Mouse (Mus musculus) limb, embryonic 14.5 days (tissue): ENCODE results near the gene Csnk2b. TPM values are rescaled to one million over a fixed set of nuclear protein-coding genes. Genes with fewer than 3 reads are reported as not detected.

ENCODE experiments used
- ATAC-seq: fragments of 200-750 bp; cut with Nextera tagmentation; 2 replicates; pipeline ENCODE4 v1.8.0; 2017; ENCODE audit warnings: low read depth, moderate number of reproducible peaks, moderate TSS enrichment; ENCODE audit not compliant: low FRiP score
- DNase-seq: peaks from one replicate; pipeline ENCODE4 v3.0.0-alpha.2; 2015; ENCODE audit warnings: low spot score
- H3K27ac ChIP-seq: fragments of 300-500 bp; sonication (generic); replicated peaks from 2 replicates; pipeline ENCODE4 v1.5.1; 2014; ENCODE audit warnings: low read depth, mild to moderate bottlenecking, low read length, moderate library complexity, mixed read lengths
- H3K27me3 ChIP-seq: fragments of 300-500 bp; sonication (generic); 2 replicates; pipeline ENCODE4 v1.6.1; 2014; ENCODE audit warnings: low read length, mixed read lengths; ENCODE audit not compliant: control insufficient read depth, insufficient read depth
- H3K36me3 ChIP-seq: fragments of 300-500 bp; sonication (generic); 2 replicates; pipeline ENCODE4 v1.6.1; 2014; ENCODE audit warnings: mild to moderate bottlenecking, low read length, moderate library complexity, mixed read lengths; ENCODE audit not compliant: control insufficient read depth, insufficient read depth
- H3K4me1 ChIP-seq: fragments of 300-500 bp; sonication (generic); 2 replicates; pipeline ENCODE4 v1.6.1; 2014; ENCODE audit warnings: antibody characterized with exemption, low read length, mixed read lengths; ENCODE audit not compliant: control insufficient read depth, insufficient read depth
- H3K4me2 ChIP-seq: fragments of 300-500 bp; sonication (generic); replicated peaks from 2 replicates; pipeline ENCODE4 v1.6.1; 2014; ENCODE audit warnings: low read depth, mild to moderate bottlenecking, low read length, moderate library complexity; ENCODE audit not compliant: severe bottlenecking
- H3K4me3 ChIP-seq: fragments of 300-500 bp; sonication (generic); replicated peaks from 2 replicates; pipeline ENCODE4 v1.5.1; 2014; ENCODE audit warnings: low read length
- H3K9ac ChIP-seq: fragments of 300-500 bp; sonication (generic); 2 replicates; pipeline ENCODE4 v1.6.1; 2014; ENCODE audit warnings: mild to moderate bottlenecking, low read depth, low read length, moderate library complexity; ENCODE audit not compliant: severe bottlenecking
- H3K9me3 ChIP-seq: fragments of 300-500 bp; sonication (generic); 2 replicates; pipeline ENCODE4 v1.6.1; 2016; ENCODE audit warnings: low read length; ENCODE audit not compliant: control insufficient read depth
- POLR2A ChIP-seq: fragments of 200-500 bp; IDR thresholded peaks from 2 replicates; pipeline ENCODE4 v1.8.0; 2012; ENCODE audit warnings: inconsistent platforms, mild to moderate bottlenecking, moderate library complexity, borderline replicate concordance; ENCODE audit not compliant: insufficient read depth, insufficient read length; ENCODE audit errors: extremely low read depth
- WGBS: fragments of 180-500 bp; shearing (Covaris S2); extraction: QIAGEN DNeasy Blood & Tissue Kit; methylation state at CpG from one replicate; pipeline ENCODE4 v1.1.7; 2014; 5-methylcytosine and 5-hydroxymethylcytosine counted together
- polyA plus RNA-seq, 2 experiments: library from polyadenylated mRNA; depleted of rRNA in 1 of 2; stranded (reverse) in 1 of 2; unstranded in 1 of 2; fragments of >200 nt; fragmentation: Nextera tagmentation in 1 of 2; extraction: Ambion mirVana in 1 of 2; gene quantifications; 2 replicates each; pipeline versions ENCODE4 v1.2.1 to v1.2.3; 2012 to 2014

Gene Csnk2b
- polyA plus RNA-seq, 2 experiments: 181 to 308 TPM

DNA sequence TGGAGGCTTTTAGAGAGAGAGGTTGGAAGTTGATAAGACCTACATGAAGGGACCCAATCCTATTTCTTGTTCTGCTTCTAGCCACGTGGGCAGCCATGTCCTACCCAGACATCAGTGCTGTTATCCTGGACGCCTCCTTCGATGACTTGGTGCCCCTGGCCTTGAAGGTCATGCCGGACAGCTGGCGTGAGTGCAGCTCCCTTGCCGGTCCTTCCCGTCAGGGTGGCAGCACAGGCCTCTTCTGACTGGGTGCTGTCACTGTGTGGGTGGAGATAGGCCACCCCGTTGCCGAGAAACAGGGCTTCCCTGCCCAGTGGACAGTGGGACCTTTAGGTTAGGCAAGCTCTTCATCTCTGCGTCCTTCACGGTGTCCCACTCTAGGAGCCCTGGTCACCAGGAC, 20.7 kb downstream of the Csnk2b start:
- peaks cover 78% of the 10 kb centered on the region for H3K36me3 ChIP-seq
- TF ChIP-seq POLR2A: no peak

GRCm38 (mm10) chr17:35100196-35100765, 21.6 kb downstream of the Csnk2b start:
- Histone ChIP-seq H3K4me2 (no peak overlapping the region), H3K27ac (no peak overlapping the region), H3K4me3 (no peak overlapping the region), H3K4me1 (no peaks in the 10 kb centered on the region), H3K27me3 (no peaks in the 10 kb centered on the region), H3K36me3 (peaks cover 84% of the 10 kb centered on the region), H3K9ac (no peak overlapping the region), H3K9me3 (no peaks in the 10 kb centered on the region)
- TF ChIP-seq POLR2A: no peak
- ATAC-seq (no peak), DNase-seq (no peak)
- WGBS: 77% methylated on average over 10 of the region's 10 CpGs

More for the DNA sequence above, 20.7 kb downstream of the Csnk2b start:
- ATAC-seq: no peak
- Histone ChIP-seq H3K9me3 (no peaks in the 10 kb centered on the region), H3K27me3 (no peaks in the 10 kb centered on the region), H3K9ac (no peak overlapping the region), H3K4me1 (0 out of 2 replicates have a peak, but pooled peaks cover 2% of the 10 kb centered on the region), H3K27ac (no peak overlapping the region), H3K4me2 (no peak overlapping the region), H3K4me3 (no peak overlapping the region)
- DNase-seq: no peak
- 88% methylated on average over 11 of the region's 11 CpGs for WGBS

- no peak for DNase-seq
- no peak for TF ChIP-seq POLR2A
Observed at GRCm38 (mm10) chr17:35097164-35097655, 24.6 kb downstream of the Csnk2b start.

DNA sequence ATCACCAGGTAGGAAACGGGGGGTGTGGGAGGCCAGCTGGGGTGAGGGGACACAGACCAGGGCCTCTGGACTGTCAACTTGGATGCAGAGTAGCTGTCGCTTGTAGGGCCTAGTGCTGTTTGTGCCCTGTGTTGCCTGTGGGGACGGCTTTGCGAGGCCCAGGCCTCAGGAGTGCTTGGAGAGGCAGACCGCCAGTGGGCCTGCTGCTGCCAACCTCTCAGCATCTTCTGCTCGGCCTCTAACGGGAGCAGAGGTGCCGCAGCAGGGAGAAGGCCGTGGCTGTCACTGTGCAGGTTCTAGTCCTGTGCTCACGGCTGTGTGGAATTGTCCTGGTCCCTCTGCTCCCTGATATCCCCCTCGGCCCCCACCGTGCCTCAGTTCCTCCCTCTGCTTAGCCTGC, 25.3 kb downstream of the Csnk2b start:
- Histone ChIP-seq H3K27me3 (no peaks in the 10 kb centered on the region), H3K9me3 (no peaks in the 10 kb centered on the region), H3K4me2 (no peak overlapping the region), H3K9ac (no peak overlapping the region), H3K27ac (no peak overlapping the region), H3K36me3 (peaks cover 95% of the 10 kb centered on the region), H3K4me3 (no peak overlapping the region), H3K4me1 (no peaks in the 10 kb centered on the region)
- no peak for TF ChIP-seq POLR2A
- 89% methylated on average over 12 of the region's 12 CpGs for WGBS
- DNase-seq (no peak), ATAC-seq (no peak)

More at GRCm38 (mm10) chr17:35097164-35097655, 24.6 kb downstream of the Csnk2b start:
- no peak for ATAC-seq
- no peaks in the 10 kb centered on the region for H3K27me3 ChIP-seq
- H3K4me1 ChIP-seq: no peaks in the 10 kb centered on the region
- peaks cover 96% of the 10 kb centered on the region for H3K36me3 ChIP-seq
- no peak overlapping the region for H3K4me2 ChIP-seq
- H3K27ac ChIP-seq: no peak overlapping the region
- 88% methylated on average over 12 of the region's 12 CpGs for WGBS
- no peak overlapping the region for H3K9ac ChIP-seq
- H3K9me3 ChIP-seq: no peaks in the 10 kb centered on the region
- no peak overlapping the region for H3K4me3 ChIP-seq

GRCm38 (mm10) chr17:35094475-35095365, 27.1 kb downstream of the Csnk2b start:
- ATAC-seq (no peak), DNase-seq (no peak)
- no peak for TF ChIP-seq POLR2A
- no peak overlapping the region for H3K27ac ChIP-seq
- peaks cover 9% of the 10 kb centered on the region for H3K4me1 ChIP-seq
- H3K9ac ChIP-seq: no peak overlapping the region
- H3K9me3 ChIP-seq: no peaks in the 10 kb centered on the region
- peaks cover 86% of the 10 kb centered on the region for H3K36me3 ChIP-seq
- 89% methylated on average over 15 of the region's 15 CpGs for WGBS
- H3K4me3 ChIP-seq: no peak overlapping the region
- no peak overlapping the region for H3K4me2 ChIP-seq
- no peaks in the 10 kb centered on the region for H3K27me3 ChIP-seq
